Mouse (Mus musculus) embryonic fibroblast, embryonic 13.5 days (primary cell): ENCODE results near the gene Trmu.

Experiments
- CTCF ChIP-seq: IDR thresholded peaks from 2 replicates; pipeline ENCODE4 v1.5.1; 2011; ENCODE audit warnings: mild to moderate bottlenecking, control low read depth, low read length, moderate library complexity, borderline replicate concordance; ENCODE audit not compliant: insufficient read depth
- POLR2A ChIP-seq: IDR thresholded peaks from 2 replicates; pipeline ENCODE4 v1.6.1; 2011; ENCODE audit warnings: low read depth, mild to moderate bottlenecking, control low read depth, low read length, moderate library complexity

- TF ChIP-seq CTCF (no peak), POLR2A (no peak)
These were observed 1.8 kb upstream of the Trmu start for GRCm38 (mm10) chr15:85877336-85877735.
